18 mouse cellular contexts compared by ENCODE assay signal in the genomic region with DNA sequence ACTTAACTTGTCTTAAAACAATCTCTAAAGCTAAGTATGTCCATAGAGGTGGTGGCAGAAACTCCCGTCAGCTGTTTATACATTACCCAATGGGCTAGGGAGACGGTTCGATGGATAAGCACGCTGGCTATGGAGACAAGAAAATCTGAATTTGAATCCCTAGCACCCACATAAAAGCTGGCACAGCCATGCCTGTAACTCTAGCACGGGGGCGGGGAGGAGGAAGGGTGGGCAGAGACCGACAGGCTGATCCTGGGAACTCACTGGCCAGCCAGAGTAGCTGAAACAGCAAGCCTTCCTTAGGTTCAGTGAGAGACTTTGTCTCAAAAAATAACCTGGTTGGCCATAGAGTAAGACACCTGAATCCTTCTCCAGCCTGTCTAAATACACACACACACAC. TPM values are rescaled to one million over a fixed set of nuclear protein-coding genes. Genes with fewer than 3 reads are reported as not detected.
DNase-seq lines count a peak whose midpoint lies in the region; ATAC-seq and TF ChIP-seq lines count a peak whose summit lies in the region.
"Had no signal": no experiment of that assay in that cellular context is flagged by ENCODE, and none has a peak within 500 bp of the region (broad histone marks: within the 10 kb centered on the region; RNA-seq: fewer than 3 reads in every experiment).

No protein-coding gene starts in this region.

- H3K9ac ChIP-seq in lung, postnatal 0 days (replicated peaks; ENCODE audit: low read depth): no peak overlapping the region
- H3K9ac ChIP-seq: embryonic facial prominence, embryonic 15.5 days; liver, embryonic 14.5 days; lung, embryonic 15.5 days; midbrain, embryonic 12.5 days; neural tube, embryonic 13.5 days had no signal

- DNase-seq in kidney, postnatal 4 days: peak; percentile 12 to 21
- no peak for DNase-seq in kidney, adult 9 months
- peak; percentile 16 for DNase-seq in lung, postnatal 0 days (ENCODE audit: low spot score)
- no peak for DNase-seq in lung, postnatal 25 days (ENCODE audit: low spot score)
- DNase-seq in cerebellum, adult 2 months: no peak
- DNase-seq in adrenal gland, adult (ENCODE audit: inconsistent age in 2 of 2, low spot score in 1 of 2): no peak
- DNase-seq: cerebellum, adult 18-20 months; cerebellum, postnatal 36 days; kidney, adult 11 months had no signal

- H3K27me3 ChIP-seq in lung, postnatal 0 days (replicated peaks; ENCODE audit: insufficient read depth, low read length): no peaks in the 10 kb centered on the region
- no peaks in the 10 kb centered on the region for H3K27me3 ChIP-seq in cerebellum, adult 2 months (ENCODE audit: control insufficient read depth, insufficient read depth, low read length)
- H3K27me3 ChIP-seq: lung, embryonic 15.5 days had no signal

- H3K9me3 ChIP-seq in lung, postnatal 0 days (ENCODE audit: low read length): no peaks in the 10 kb centered on the region
- H3K9me3 ChIP-seq: embryonic facial prominence, embryonic 15.5 days; G1E; heart, embryonic 10.5 days; lung, embryonic 15.5 days; midbrain, embryonic 12.5 days; neural tube, embryonic 13.5 days had no signal

- no peak for TF ChIP-seq EP300 in lung, postnatal 0 days (IDR thresholded peaks at IDR 0.05)

- no peak overlapping the region for H3K4me3 ChIP-seq in lung, postnatal 0 days (ENCODE audit: low read depth, low read length)
- no peak overlapping the region for H3K4me3 ChIP-seq in macrophage (ENCODE audit: inconsistent target)
- H3K4me3 ChIP-seq in cerebellum, adult 2 months (replicated peaks; ENCODE audit: insufficient read depth, low read depth, low read length): no peak overlapping the region
- H3K4me3 ChIP-seq: embryonic facial prominence, embryonic 15.5 days; heart, embryonic 10.5 days; lung, embryonic 15.5 days; midbrain, embryonic 12.5 days; neural tube, embryonic 13.5 days had no signal

- no peaks in the 10 kb centered on the region for H3K4me1 ChIP-seq in lung, postnatal 0 days (ENCODE audit: insufficient read depth, low read depth, low read length)
- peaks cover 2% of the 10 kb centered on the region; the same call in 1 of the 2 replicates for H3K4me1 ChIP-seq in cerebellum, adult 2 months (ENCODE audit: control insufficient read depth, insufficient read depth, low read length)

- no peaks in the 10 kb centered on the region for H3K79me2 ChIP-seq in macrophage (ENCODE audit: inconsistent target)

- no peak for TF ChIP-seq CTCF in lung, postnatal 0 days (IDR thresholded peaks at IDR 0.05)
- TF ChIP-seq CTCF in cerebellum, adult 2 months (IDR thresholded peaks at IDR 0.05; ENCODE audit: borderline replicate concordance, insufficient read depth, low read depth, low read length): no peak

- 0 out of 2 replicates have a peak overlapping the region, but pooled peaks have one; percentile 6 for H3K27ac ChIP-seq in lung, postnatal 0 days (ENCODE audit: low read length)
- peak overlapping the region; percentile 89 for H3K27ac ChIP-seq in macrophage
- no peak overlapping the region for H3K27ac ChIP-seq in cerebellum, adult 2 months (ENCODE audit: insufficient read depth, low read length)
- H3K27ac ChIP-seq: embryonic facial prominence, embryonic 15.5 days; heart, embryonic 10.5 days; liver, embryonic 14.5 days; midbrain, embryonic 12.5 days; neural tube, embryonic 13.5 days had no signal

- no peak for ATAC-seq in lung, postnatal 0 days
- ATAC-seq: activated CD4-positive, CD25-positive, alpha-beta regulatory T cell, adult 4 months had no signal

- no peak overlapping the region for H3K4me2 ChIP-seq in lung, postnatal 0 days (replicated peaks; ENCODE audit: low read depth, low read length)
- H3K4me2 ChIP-seq: embryonic facial prominence, embryonic 15.5 days; lung, embryonic 15.5 days; midbrain, embryonic 12.5 days; neural tube, embryonic 13.5 days had no signal

- no peaks in the 10 kb centered on the region for H3K36me3 ChIP-seq in lung, postnatal 0 days (ENCODE audit: insufficient read depth, low read length)
- H3K36me3 ChIP-seq in macrophage (ENCODE audit: inconsistent target): no peaks in the 10 kb centered on the region
- H3K36me3 ChIP-seq: embryonic facial prominence, embryonic 15.5 days; G1E; heart, embryonic 10.5 days; lung, embryonic 15.5 days; midbrain, embryonic 12.5 days; neural tube, embryonic 13.5 days had no signal

- TF ChIP-seq POLR2A in cerebellum, adult 2 months (IDR thresholded peaks at IDR 0.05; ENCODE audit: borderline replicate concordance, insufficient read depth, low read length): no peak

- WGBS in lung, postnatal 0 days: 53% methylated on average over 7 of the region's 7 CpGs
- WGBS in macrophage (ENCODE audit: missing documents): 68% methylated on average over 7 of the region's 7 CpGs
- 80% methylated on average over 7 of the region's 7 CpGs for WGBS in cerebellum, adult 2 months

RNA-seq across cellular contexts. Expression of a gene that starts 21.9 kb away (rescaled TPM):
- 8.8 and 9.0 TPM in 2 replicates for polyA plus RNA-seq in lung, postnatal 0 days (2015; fragmentation: Nextera tagmentation; extraction: Ambion mirVana)
- 10 to 100 TPM; 27.8 to 84.4 (median 51.7) TPM for total RNA-seq in macrophage (2018; cell fraction: chromatin; rRNA removed)
- 10 to 100 TPM; 14.9 to 22.0 (median 17.6) TPM for total RNA-seq in macrophage (2018; cell fraction: cytosol; rRNA removed)
- 10 to 100 TPM; 28.7 to 99.1 (median 41.1) TPM for total RNA-seq in macrophage (2018; cell fraction: nucleus; rRNA removed)
- polyA plus RNA-seq in macrophage (2018): 11.6 to 14.2 TPM (median 14.1 TPM) in 3 replicates
- 20.6 and 20.8 TPM in 2 replicates for polyA plus RNA-seq in cerebellum, adult 2 months (2012; rRNA removed)

RNA-seq across cellular contexts. Expression of a gene that starts 33.8 kb away (rescaled TPM):
- polyA plus RNA-seq in lung, postnatal 0 days (2015; fragmentation: Nextera tagmentation; extraction: Ambion mirVana): 12.5 and 14.8 TPM in 2 replicates
- 10 to 100 TPM; 11.1 to 50.2 (median 31.2) TPM for total RNA-seq in macrophage (2018; cell fraction: chromatin; rRNA removed)
- total RNA-seq in macrophage (2018; cell fraction: cytosol; rRNA removed): 1 to 10 TPM; 1.3 to 4.3 (median 2.6) TPM
- 10 to 100 TPM in 13 of 26 experiments, 1 to 10 TPM in 13; 5.0 to 25.6 (median 9.8) TPM for total RNA-seq in macrophage (2018; cell fraction: nucleus; rRNA removed)
- 2.5 to 4.5 TPM (median 3.1 TPM) in 3 replicates for polyA plus RNA-seq in macrophage (2018)
- polyA plus RNA-seq in cerebellum, adult 2 months (2012; rRNA removed): 35.0 and 46.0 TPM in 2 replicates

Comparison
In these comparisons a context has a peak if more than half of its experiments do, and no peak if none do; other contexts are left out.
1. DNase-seq: peak in kidney, postnatal 4 days (2 of 2) and lung, postnatal 0 days (single experiment); none in kidney, adult 9 months (single experiment), lung, postnatal 25 days (single experiment), cerebellum, adult 2 months (0 of 2) and adrenal gland, adult (0 of 2).